In genomic region chr4:82541894-82542510, GRCm38 (mm10) we compare ENCODE assay signal across 9 mouse cellular contexts.
DNase-seq lines count a peak whose midpoint lies in the region; ATAC-seq and TF ChIP-seq lines count a peak whose summit lies in the region.
"Had no signal": no experiment of that assay in that cellular context is flagged by ENCODE, and none has a peak within 500 bp of the region (broad histone marks: within the 10 kb centered on the region; RNA-seq: fewer than 3 reads in every experiment).

No protein-coding gene starts in this region.

- H3K9me3 ChIP-seq in stomach, embryonic 14.5 days (ENCODE audit: control insufficient read depth, low read depth, low read length): no peaks in the 10 kb centered on the region

- WGBS in stomach, embryonic 14.5 days: 30% methylated on average over 7 of the region's 7 CpGs

- peak; percentile 5 for DNase-seq in CD4-positive, CD25-positive, alpha-beta regulatory T cell, adult 2 months (ENCODE audit: low read depth, low spot score)
- DNase-seq in cerebellum, postnatal 14 days: peak; percentile 92 to 93
- peak; percentile 78 for DNase-seq in gastrocnemius, adult 2 months
- peak; percentile 6 for DNase-seq in induced T-regulatory cell, adult 2 months (ENCODE audit: low read depth)
- DNase-seq in left cerebral cortex, adult 18-20 months (ENCODE audit: low spot score in 2 of 2): peak; percentile 76 to 82
- peak; percentile 90 for DNase-seq in mesoderm, embryonic 11.5 days (ENCODE audit: low read depth, low spot score)

- intact Hi-C loops in gastrocnemius, adult 2 months (cut with DNase I): loop anchor here (1.0 to 5.0 kb wide), 2 partner anchors 978 to 1045 kb away; no protein-coding TSS in a partner anchor

- no peak overlapping the region for H3K9ac ChIP-seq in stomach, embryonic 14.5 days (replicated peaks; ENCODE audit: low read depth, low read length)

- no peak for ATAC-seq in CD4-positive, CD25-positive, alpha-beta regulatory T cell, adult 4 months
- peak; percentile 85 for ATAC-seq in stomach, embryonic 14.5 days (ENCODE audit: insufficient number of reproducible peaks, insufficient read depth, low FRiP score, low read depth)

- peak overlapping the region; percentile 79 for H3K4me3 ChIP-seq in gastrocnemius, adult 2 months
- H3K4me3 ChIP-seq in stomach, embryonic 14.5 days (ENCODE audit: low read depth, low read length): no peak overlapping the region
- H3K4me3 ChIP-seq: myocyte had no signal

- H3K27me3 ChIP-seq in stomach, embryonic 14.5 days (ENCODE audit: control insufficient read depth, insufficient read depth, low read length): no peaks in the 10 kb centered on the region

- peak; percentile 87 for TF ChIP-seq CTCF in gastrocnemius, adult 2 months (IDR thresholded peaks at IDR 0.05)

- H3K4me1 ChIP-seq in stomach, embryonic 14.5 days (ENCODE audit: control insufficient read depth, insufficient read depth, low read length): peaks cover 12% of the 10 kb centered on the region

- H3K27ac ChIP-seq in gastrocnemius, adult 2 months: peak overlapping the region; percentile 95
- no peak overlapping the region for H3K27ac ChIP-seq in stomach, embryonic 14.5 days (ENCODE audit: low read length)

- no peaks in the 10 kb centered on the region for H3K36me3 ChIP-seq in stomach, embryonic 14.5 days (ENCODE audit: control insufficient read depth, insufficient read depth, low read length)

- no peak overlapping the region for H3K4me2 ChIP-seq in stomach, embryonic 14.5 days (replicated peaks; ENCODE audit: low read depth, low read length)

Comparison
In these comparisons a context has a peak if more than half of its experiments do, and no peak if none do; other contexts are left out.
1. DNase-seq: peak in every context shown above with its lines; median percentile 92 in cerebellum, postnatal 14 days; 90 in mesoderm, embryonic 11.5 days; 79 in left cerebral cortex, adult 18-20 months; 78 in gastrocnemius, adult 2 months; 6 in induced T-regulatory cell, adult 2 months; 5 in CD4-positive, CD25-positive, alpha-beta regulatory T cell, adult 2 months.